Mouse (Mus musculus): ENCODE measurements at regions not wholly inside any gene's neighbourhood (a gene's known extent, or its start where the extent isn't known, plus 50 kb on each side); places are given as distances from the start of the nearest gene placed in this dataset.
A peak's percentile ranks its signal among the peaks of the same experiment; 100 is the strongest.

GRCm38 (mm10) chr4:125361611-125362520 is 128.6 kb upstream of the Grik3 start:
- no peak for TF ChIP-seq POU5F1 (IDR thresholded peaks at IDR 0.05; ENCODE audit: borderline replicate concordance, low read length)
- Histone ChIP-seq H3K4me1 (replicated peaks; ENCODE audit: low read depth, low read length) (peaks cover 25% of the 10 kb centered on the region), H3K9me3 (ENCODE audit: low read length) (no peaks in the 10 kb centered on the region), H3K4me3 (replicated peaks; ENCODE audit: low read length) (no peak overlapping the region; the same call in 1 of the 2 replicates), H3K27me3 (ENCODE audit: insufficient read depth, low read length) (peaks cover 20% of the 10 kb centered on the region), H3K36me3 (ENCODE audit: insufficient read depth, low read length) (no peaks in the 10 kb centered on the region)

- Histone ChIP-seq H3K4me3 (replicated peaks; ENCODE audit: low read length) (no peak overlapping the region), H3K9me3 (ENCODE audit: low read length) (no peaks in the 10 kb centered on the region), H3K36me3 (ENCODE audit: insufficient read depth, low read length) (no peaks in the 10 kb centered on the region), H3K27me3 (ENCODE audit: insufficient read depth, low read length) (peaks cover 24% of the 10 kb centered on the region), H3K4me1 (replicated peaks; ENCODE audit: low read depth, low read length) (peaks cover 49% of the 10 kb centered on the region)
- no peak for TF ChIP-seq POU5F1 (IDR thresholded peaks at IDR 0.05; ENCODE audit: borderline replicate concordance, low read length)
- TF ChIP-seq CTCF (conservative IDR thresholded peaks at IDR 0.05; ENCODE audit: low read length): no peak
- no peak for TF ChIP-seq NANOG (IDR thresholded peaks at IDR 0.05; ENCODE audit: borderline replicate concordance, low read length)
Observed at GRCm38 (mm10) chr4:125358356-125358755, 132.1 kb upstream of the Grik3 start.

GRCm38 (mm10) chr4:125356441-125356840 is 134.1 kb upstream of the Grik3 start:
- Histone ChIP-seq H3K27me3 (ENCODE audit: insufficient read depth, low read length) (peaks cover 28% of the 10 kb centered on the region), H3K4me3 (replicated peaks; ENCODE audit: low read length) (peak overlapping the region; percentile 32; the same call in 1 of the 2 replicates), H3K9me3 (ENCODE audit: low read length) (no peaks in the 10 kb centered on the region), H3K36me3 (ENCODE audit: insufficient read depth, low read length) (no peaks in the 10 kb centered on the region), H3K4me1 (replicated peaks; ENCODE audit: low read depth, low read length) (peaks cover 31% of the 10 kb centered on the region)
- TF ChIP-seq CTCF (conservative IDR thresholded peaks at IDR 0.05; ENCODE audit: low read length) (no peak), POU5F1 (IDR thresholded peaks at IDR 0.05; ENCODE audit: borderline replicate concordance, low read length) (no peak), NANOG (IDR thresholded peaks at IDR 0.05; ENCODE audit: borderline replicate concordance, low read length) (no peak)

- peaks cover 15% of the 10 kb centered on the region for H3K27me3 ChIP-seq (ENCODE audit: insufficient read depth, low read length)
- no peaks in the 10 kb centered on the region for H3K36me3 ChIP-seq (ENCODE audit: insufficient read depth, low read length)
- no peaks in the 10 kb centered on the region for H3K9me3 ChIP-seq (ENCODE audit: low read length)
- TF ChIP-seq CTCF (conservative IDR thresholded peaks at IDR 0.05; ENCODE audit: low read length) (no peak), POU5F1 (IDR thresholded peaks at IDR 0.05; ENCODE audit: borderline replicate concordance, low read length) (no peak), NANOG (IDR thresholded peaks at IDR 0.05; ENCODE audit: borderline replicate concordance, low read length) (no peak)
- H3K4me1 ChIP-seq (replicated peaks; ENCODE audit: low read depth, low read length): peaks cover 28% of the 10 kb centered on the region
- no peak overlapping the region for H3K4me3 ChIP-seq (replicated peaks; ENCODE audit: low read length)
Observed at GRCm38 (mm10) chr4:125354742-125355141, 135.8 kb upstream of the Grik3 start.

- no peaks in the 10 kb centered on the region for H3K36me3 ChIP-seq (ENCODE audit: insufficient read depth, low read length)
- peaks cover 23% of the 10 kb centered on the region for H3K27me3 ChIP-seq (ENCODE audit: insufficient read depth, low read length)
- peaks cover 12% of the 10 kb centered on the region for H3K4me1 ChIP-seq (replicated peaks; ENCODE audit: low read depth, low read length)
- no peak overlapping the region for H3K4me3 ChIP-seq (replicated peaks; ENCODE audit: low read length)
- no peaks in the 10 kb centered on the region for H3K9me3 ChIP-seq (ENCODE audit: low read length)
- no peak for TF ChIP-seq CTCF (conservative IDR thresholded peaks at IDR 0.05; ENCODE audit: low read length)
- no peak for TF ChIP-seq POU5F1 (IDR thresholded peaks at IDR 0.05; ENCODE audit: borderline replicate concordance, low read length)
- no peak for TF ChIP-seq NANOG (IDR thresholded peaks at IDR 0.05; ENCODE audit: borderline replicate concordance, low read length)
Observed at GRCm38 (mm10) chr4:125350056-125350455, 140.4 kb upstream of the Grik3 start.

- TF ChIP-seq NANOG (IDR thresholded peaks at IDR 0.05; ENCODE audit: borderline replicate concordance, low read length) (no peak), POU5F1 (IDR thresholded peaks at IDR 0.05; ENCODE audit: borderline replicate concordance, low read length) (no peak), CTCF (conservative IDR thresholded peaks at IDR 0.05; ENCODE audit: low read length) (no peak)
- H3K36me3 ChIP-seq (ENCODE audit: insufficient read depth, low read length): no peaks in the 10 kb centered on the region
- peaks cover 3% of the 10 kb centered on the region; the same call in 1 of the 2 replicates for H3K9me3 ChIP-seq (ENCODE audit: low read length)
- H3K4me3 ChIP-seq (replicated peaks; ENCODE audit: low read length): no peak overlapping the region
- H3K27me3 ChIP-seq (ENCODE audit: insufficient read depth, low read length): peaks cover 8% of the 10 kb centered on the region; the same call in 1 of the 2 replicates
- H3K4me1 ChIP-seq (replicated peaks; ENCODE audit: low read depth, low read length): peaks cover 24% of the 10 kb centered on the region
Observed at GRCm38 (mm10) chr4:125339056-125339455, 151.4 kb upstream of the Grik3 start.

GRCm38 (mm10) chr4:125328806-125329205 is 161.7 kb upstream of the Grik3 start:
- no peaks in the 10 kb centered on the region; the same call in 1 of the 2 replicates for H3K4me1 ChIP-seq (replicated peaks; ENCODE audit: low read depth, low read length)
- no peaks in the 10 kb centered on the region for H3K36me3 ChIP-seq (ENCODE audit: insufficient read depth, low read length)
- H3K4me3 ChIP-seq (replicated peaks; ENCODE audit: low read length): no peak overlapping the region
- H3K27me3 ChIP-seq (ENCODE audit: insufficient read depth, low read length): peaks cover 51% of the 10 kb centered on the region
- H3K9me3 ChIP-seq (ENCODE audit: low read length): no peaks in the 10 kb centered on the region
- TF ChIP-seq NANOG (IDR thresholded peaks at IDR 0.05; ENCODE audit: borderline replicate concordance, low read length): no peak
- no peak for TF ChIP-seq POU5F1 (IDR thresholded peaks at IDR 0.05; ENCODE audit: borderline replicate concordance, low read length)
- TF ChIP-seq CTCF (conservative IDR thresholded peaks at IDR 0.05; ENCODE audit: low read length): no peak

- Histone ChIP-seq H3K36me3 (ENCODE audit: insufficient read depth, low read length) (no peaks in the 10 kb centered on the region), H3K4me1 (replicated peaks; ENCODE audit: low read depth, low read length) (no peaks in the 10 kb centered on the region), H3K4me3 (replicated peaks; ENCODE audit: low read length) (no peak overlapping the region), H3K9me3 (ENCODE audit: low read length) (no peaks in the 10 kb centered on the region), H3K27me3 (ENCODE audit: insufficient read depth, low read length) (peaks cover 60% of the 10 kb centered on the region)
- no peak for TF ChIP-seq CTCF (conservative IDR thresholded peaks at IDR 0.05; ENCODE audit: low read length)
- no peak for TF ChIP-seq POU5F1 (IDR thresholded peaks at IDR 0.05; ENCODE audit: borderline replicate concordance, low read length)
- no peak for TF ChIP-seq NANOG (IDR thresholded peaks at IDR 0.05; ENCODE audit: borderline replicate concordance, low read length)
Observed at GRCm38 (mm10) chr4:125324495-125324894, 166.0 kb upstream of the Grik3 start.

Data from E14TG2a.4 (cell line).